Mouse (Mus musculus) MEL (cell line): ENCODE data around the gene Usf1. TPM values are rescaled to one million over a fixed set of nuclear protein-coding genes. Genes with fewer than 3 reads are reported as not detected.

Experiments used
- DNase-seq: peaks from one replicate; pipeline ENCODE4 v3.0.0; 2011; ENCODE audit warnings: low read depth, low spot score
- H3K27ac ChIP-seq: 2 replicates; pipeline ENCODE4 v1.5.1; 2012; ENCODE audit warnings: low read depth, mild to moderate bottlenecking, control low read depth, low read length, moderate library complexity; ENCODE audit not compliant: control insufficient read depth
- H3K27me3 ChIP-seq, 2 experiments: fragments of 150-350 bp in 1 of 2; sonication (generic) in 1 of 2; 2 replicates each; pipeline ENCODE4 v1.6.1; 2012; ENCODE audit warnings: low read length in 2 of 2, mild to moderate bottlenecking in 2 of 2, improper control_type of control experiment in 1 of 2, moderate library complexity in 1 of 2; ENCODE audit not compliant: insufficient read depth in 2 of 2, control insufficient read depth in 1 of 2
- H3K36me3 ChIP-seq, 2 experiments: 2 replicates each; pipeline ENCODE4 v1.6.1; 2012 to 2014; ENCODE audit warnings: low read length in 2 of 2, improper control_type of control experiment in 1 of 2, inconsistent platforms in 1 of 2, mild to moderate bottlenecking in 1 of 2; ENCODE audit not compliant: insufficient read depth in 2 of 2, control insufficient read depth in 1 of 2
- H3K4me1 ChIP-seq, 2 experiments: fragments of 150-350 bp in 1 of 2; sonication (generic) in 1 of 2; 2 replicates each; pipeline ENCODE4 v1.6.1; 2012; ENCODE audit warnings: low read length in 2 of 2, improper control_type of control experiment in 1 of 2, mild to moderate bottlenecking in 1 of 2; ENCODE audit not compliant: insufficient read depth in 2 of 2, control insufficient read depth in 1 of 2
- H3K4me3 ChIP-seq, 2 experiments: fragments of 150-350 bp in 1 of 2; sonication (generic) in 1 of 2; 2 replicates each; pipeline ENCODE4 v1.5.1; 2012; ENCODE audit warnings: low read depth in 2 of 2, low read length in 2 of 2, mild to moderate bottlenecking in 2 of 2, moderate library complexity in 2 of 2, control low read depth in 1 of 2, improper control_type of control experiment in 1 of 2; ENCODE audit not compliant: control insufficient read depth in 1 of 2, insufficient read depth in 1 of 2
- H3K79me2 ChIP-seq: 2 replicates; pipeline ENCODE4 v1.6.1; 2012; ENCODE audit warnings: mild to moderate bottlenecking, low read length, moderate library complexity; ENCODE audit not compliant: control insufficient read depth, poor library complexity, insufficient read depth
- H3K9ac ChIP-seq: 2 replicates; pipeline ENCODE4 v1.6.1; 2012; ENCODE audit warnings: low read depth, mild to moderate bottlenecking, control low read depth, low read length, moderate library complexity; ENCODE audit not compliant: control insufficient read depth, poor library complexity, severe bottlenecking
- H3K9me3 ChIP-seq: fragments of 150-350 bp; sonication (generic); replicated peaks from 2 replicates; pipeline ENCODE4 v1.6.1; 2012; ENCODE audit warnings: mild to moderate bottlenecking, low read length, improper control_type of control experiment, moderate library complexity; ENCODE audit not compliant: insufficient read depth
- BHLHE40 ChIP-seq: IDR thresholded peaks from 2 replicates; pipeline ENCODE4 v1.6.1; 2012; ENCODE audit warnings: low read depth, mild to moderate bottlenecking, inconsistent platforms, low read length, improper control_type of control experiment, borderline replicate concordance
- CHD2 ChIP-seq: IDR thresholded peaks from 2 replicates; pipeline ENCODE4 v1.6.1; 2011; ENCODE audit warnings: low read length, improper control_type of control experiment
- CTCF ChIP-seq, 3 experiments: IDR thresholded peaks in 2 of 3; conservative IDR thresholded peaks in 1 of 3; 2 replicates each; pipeline ENCODE4 v1.5.1; 2011 to 2012; ENCODE audit warnings: low read length in 3 of 3, low read depth in 2 of 3, mild to moderate bottlenecking in 2 of 3, improper control_type of control experiment in 1 of 3, inconsistent platforms in 1 of 3, mixed read lengths in 1 of 3, moderate library complexity in 1 of 3; ENCODE audit not compliant: control insufficient read depth in 1 of 3, insufficient read depth in 1 of 3, poor library complexity in 1 of 3, severe bottlenecking in 1 of 3
- EP300 ChIP-seq, 2 experiments: IDR thresholded peaks; 2 replicates each; pipeline ENCODE4 v1.6.1; 2011; ENCODE audit warnings: improper control_type of control experiment in 2 of 2, low read length in 2 of 2, low read depth in 1 of 2, mild to moderate bottlenecking in 1 of 2
- JUND ChIP-seq: IDR thresholded peaks from 2 replicates; pipeline ENCODE4 v1.6.1; 2011; ENCODE audit warnings: low read depth, mild to moderate bottlenecking, improper control_type of control experiment, low read length
- KAT2A ChIP-seq: conservative IDR thresholded peaks from 2 replicates; pipeline ENCODE4 v1.6.1; 2012; ENCODE audit warnings: low read depth, low read length, improper control_type of control experiment, inconsistent platforms
- MAFK ChIP-seq: IDR thresholded peaks from 2 replicates; pipeline ENCODE4 v1.6.1; 2011; ENCODE audit warnings: low read depth, mild to moderate bottlenecking, low read length, improper control_type of control experiment, borderline replicate concordance
- MAX ChIP-seq: IDR thresholded peaks from 2 replicates; pipeline ENCODE4 v1.6.1; 2011; ENCODE audit warnings: low read length, improper control_type of control experiment
- MXI1 ChIP-seq: IDR thresholded peaks from 2 replicates; pipeline ENCODE4 v1.6.1; 2011; ENCODE audit warnings: mild to moderate bottlenecking, low read depth, low read length, improper control_type of control experiment
- MYB ChIP-seq: IDR thresholded peaks from 2 replicates; pipeline ENCODE4 v1.6.1; 2011; ENCODE audit warnings: mild to moderate bottlenecking, low read depth, low read length, improper control_type of control experiment
- MYC ChIP-seq: IDR thresholded peaks from 2 replicates; pipeline ENCODE4 v1.6.1; 2011; ENCODE audit warnings: low read depth, mild to moderate bottlenecking, low read length, improper control_type of control experiment, moderate library complexity
- NELFE ChIP-seq: IDR thresholded peaks from 2 replicates; pipeline ENCODE4 v1.6.1; 2011; ENCODE audit warnings: low read depth, low read length, improper control_type of control experiment
- POLR2AphosphoS2 ChIP-seq: IDR thresholded peaks from 2 replicates; pipeline ENCODE4 v1.6.1; 2011; ENCODE audit warnings: low read length, improper control_type of control experiment
- RAD21 ChIP-seq: IDR thresholded peaks from 2 replicates; pipeline ENCODE4 v1.6.1; 2011; ENCODE audit warnings: mild to moderate bottlenecking, low read depth, low read length, improper control_type of control experiment
- SIN3A ChIP-seq: IDR thresholded peaks from 2 replicates; pipeline ENCODE4 v1.6.1; 2012; ENCODE audit warnings: low read length, improper control_type of control experiment, inconsistent platforms
- SMC3 ChIP-seq: IDR thresholded peaks from 2 replicates; pipeline ENCODE4 v1.6.1; 2011; ENCODE audit warnings: low read depth, low read length, improper control_type of control experiment
- TAL1 ChIP-seq: IDR thresholded peaks from 2 replicates; pipeline ENCODE4 v1.6.1; 2012; ENCODE audit warnings: mild to moderate bottlenecking, inconsistent platforms, low read length, moderate library complexity, mixed read lengths
- TBP ChIP-seq: IDR thresholded peaks from 2 replicates; pipeline ENCODE4 v1.8.0; 2011; ENCODE audit warnings: low read depth, low read length, improper control_type of control experiment
- TCF12 ChIP-seq: IDR thresholded peaks from 2 replicates; pipeline ENCODE4 v1.6.1; 2014; ENCODE audit warnings: low read depth, mild to moderate bottlenecking, inconsistent platforms, low read length, improper control_type of control experiment, moderate library complexity
- UBTF ChIP-seq: IDR thresholded peaks from 2 replicates; pipeline ENCODE4 v1.6.1; 2012; ENCODE audit warnings: low read depth, mild to moderate bottlenecking, inconsistent platforms, low read length, improper control_type of control experiment, moderate library complexity, borderline replicate concordance; ENCODE audit not compliant: insufficient read depth
- USF2 ChIP-seq, 2 experiments: IDR thresholded peaks; 2 replicates each; pipeline ENCODE4 v1.6.1; 2011 to 2012; ENCODE audit warnings: improper control_type of control experiment in 2 of 2, low read length in 2 of 2, borderline replicate concordance in 1 of 2, inconsistent platforms in 1 of 2, low read depth in 1 of 2, mild to moderate bottlenecking in 1 of 2; ENCODE audit not compliant: insufficient read depth in 1 of 2
- ZC3H11A ChIP-seq: IDR thresholded peaks from 2 replicates; pipeline ENCODE4 v1.6.1; 2012; ENCODE audit warnings: low read depth, mild to moderate bottlenecking, inconsistent platforms, low read length, improper control_type of control experiment
- ZKSCAN1 ChIP-seq: IDR thresholded peaks from 2 replicates; pipeline ENCODE4 v1.6.1; 2012; ENCODE audit warnings: low read depth, mild to moderate bottlenecking, inconsistent platforms, low read length, improper control_type of control experiment, moderate library complexity
- ZNF384 ChIP-seq: IDR thresholded peaks from 2 replicates; pipeline ENCODE4 v1.6.1; 2012; ENCODE audit warnings: low read depth, mild to moderate bottlenecking, inconsistent platforms, low read length, improper control_type of control experiment
- polyA plus RNA-seq, 2 experiments: library from polyadenylated mRNA; stranded (reverse) in 1 of 2; unstranded in 1 of 2; fragments of >175 nt in 1 of 2; fragments of >200 nt in 1 of 2; gene quantifications; 2 replicates each; pipeline versions ENCODE4 v1.2.1 to v1.2.4; 2012; ENCODE audit warnings: low replicate concordance in 2 of 2, low read depth in 1 of 2; ENCODE audit not compliant: insufficient read length in 2 of 2, insufficient read depth in 1 of 2, missing spikeins in 1 of 2
- total RNA-seq: library from RNA; depleted of rRNA; stranded (reverse); fragments of 300-350 nt; gene quantifications from 2 replicates; pipeline ENCODE4 v1.2.3, GENCODE M21; 2012

The Usf1 gene
- total and polyA plus RNA-seq, 3 experiments: 55.0 to 56.0 TPM; not detected in 1

- DNase-seq: no peak
- Histone ChIP-seq H3K4me3 (no peak overlapping the region), H3K79me2 (no peaks in the 10 kb centered on the region), H3K4me1 (peaks cover 0 to 13% of the 10 kb centered on the region in 2 experiments; a peak in 2 of 4 replicates), H3K9me3 (no peaks in the 10 kb centered on the region), H3K27ac (no peak overlapping the region), H3K9ac (no peak overlapping the region), H3K27me3 (no peaks in the 10 kb centered on the region), H3K36me3 (peaks cover 0 to 3% of the 10 kb centered on the region in 2 experiments; a peak in 2 of 4 replicates)
- TF ChIP-seq EP300 (IDR thresholded peaks at IDR 0.05; ENCODE audit: low read depth in 1 of 2, low read length in 2 of 2) (no peak), MYC (no peak), USF2 (IDR thresholded peaks at IDR 0.05; ENCODE audit: borderline replicate concordance in 1 of 2, insufficient read depth in 1 of 2, low read depth in 1 of 2, low read length in 2 of 2) (no peak), ZKSCAN1 (no peak), JUND (no peak), NELFE (no peak), TBP (no peak)
Observed at GRCm38 (mm10) chr1:171445050-171445449, 33.9 kb downstream of the Usf1 start.

- peaks cover 0 to 2% of the 10 kb centered on the region in 2 experiments; a peak in 1 of 4 replicates for H3K27me3 ChIP-seq
- H3K4me3 ChIP-seq: no peak overlapping the region
- H3K36me3 ChIP-seq: no peaks in the 10 kb centered on the region
- H3K9me3 ChIP-seq: no peaks in the 10 kb centered on the region
- no peaks in the 10 kb centered on the region for H3K4me1 ChIP-seq
- H3K79me2 ChIP-seq: no peaks in the 10 kb centered on the region
- H3K9ac ChIP-seq: no peak overlapping the region
- TF ChIP-seq MXI1: no peak
- no peak for TF ChIP-seq MYB
- no peak for TF ChIP-seq ZNF384
- TF ChIP-seq MAFK: no peak
- no peak for TF ChIP-seq POLR2AphosphoS2
- TF ChIP-seq SIN3A: no peak
- no peak for TF ChIP-seq TAL1
- TF ChIP-seq BHLHE40: no peak
- no peak for TF ChIP-seq UBTF
- no peak for TF ChIP-seq ZC3H11A
- TF ChIP-seq CTCF (IDR thresholded peaks at IDR 0.05 in 2 of 3, conservative IDR thresholded peaks at IDR 0.05 in 1 of 3; ENCODE audit: control insufficient read depth in 1 of 3, insufficient read depth in 1 of 3, low read depth in 2 of 3, low read length in 3 of 3, poor library complexity in 1 of 3, severe bottlenecking in 1 of 3): no peak
- no peak for TF ChIP-seq RAD21
- no peak for TF ChIP-seq JUND
- TF ChIP-seq TCF12: no peak
- TF ChIP-seq MAX: no peak
- TF ChIP-seq KAT2A: no peak
- TF ChIP-seq SMC3: no peak
- TF ChIP-seq EP300 (IDR thresholded peaks at IDR 0.05; ENCODE audit: low read depth in 1 of 2, low read length in 2 of 2): no peak
- no peak for TF ChIP-seq CHD2
- TF ChIP-seq, all 39 proteins: peak for 0
- no peak overlapping the region for H3K27ac ChIP-seq
- no peak for DNase-seq
Observed at GRCm38 (mm10) chr1:171446854-171447253, 35.7 kb downstream of the Usf1 start.
